Mouse (Mus musculus) gonadal fat pad, adult 2 months (tissue): ENCODE results near the gene Rbm28. TPM values are rescaled to one million over a fixed set of nuclear protein-coding genes. Genes with fewer than 3 reads are reported as not detected.
A peak's percentile ranks its signal among the peaks of the same experiment; 100 is the strongest.

ENCODE experiments used
- DNase-seq: peaks from one replicate; pipeline ENCODE4 v3.0.0-alpha.2; 2012; ENCODE audit warnings: low read depth
- polyA plus RNA-seq: library from polyadenylated mRNA; depleted of rRNA; stranded (reverse); fragments of >200 nt; gene quantifications from 2 replicates; pipeline ENCODE4 v1.2.3, GENCODE M21; 2012; rRNA removed

The Rbm28 gene
- 12.8 and 18.1 TPM in 2 replicates for polyA plus RNA-seq

DNA sequence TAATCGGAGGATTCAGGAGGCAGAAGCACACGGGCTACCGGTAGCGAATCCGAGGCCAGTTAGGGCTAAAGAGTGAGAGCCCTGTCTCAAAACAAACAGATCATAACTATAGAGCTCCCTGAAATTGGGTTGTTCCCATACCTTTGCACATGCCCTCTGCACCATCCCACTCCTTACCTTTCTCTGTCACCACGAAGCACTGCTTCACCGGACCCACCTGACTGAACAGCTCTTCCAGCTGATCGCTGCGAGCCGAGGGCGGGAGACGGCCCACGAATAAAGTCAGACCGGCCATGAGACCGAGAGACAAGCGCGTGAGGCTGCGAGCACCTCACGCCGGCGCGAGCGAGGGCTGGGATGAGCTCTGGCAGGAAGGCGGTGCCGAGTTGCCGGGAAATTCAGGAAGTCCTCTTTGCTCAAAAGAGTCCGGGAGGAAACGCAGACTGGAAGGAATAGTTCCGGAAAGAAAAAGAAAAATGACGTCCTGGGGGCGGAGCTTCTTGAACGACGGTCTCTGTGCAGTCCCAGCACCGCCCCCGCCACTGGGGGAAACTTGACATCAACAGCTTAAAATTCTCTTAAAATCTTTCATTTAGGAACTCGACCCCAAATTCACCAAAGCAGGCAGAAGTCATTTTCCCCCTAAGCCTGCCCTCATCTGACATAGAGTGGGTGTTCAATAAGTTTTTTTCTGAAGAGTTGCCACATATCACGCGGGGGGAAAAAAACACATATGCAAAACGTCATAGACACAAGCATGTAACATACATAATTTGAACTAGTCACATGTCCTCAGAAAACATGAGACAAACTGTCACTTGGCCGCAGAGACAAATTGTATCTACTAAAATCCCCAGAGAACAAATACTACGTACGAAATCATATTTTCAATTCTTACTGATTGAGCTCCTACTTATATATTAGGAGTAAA, at the start of gene Rbm28:
Gene Rbm28, minus strand, starts transcription at position 693 of the 931 bp plus-strand sequence.
- peak; percentile 77 for DNase-seq

DNA sequence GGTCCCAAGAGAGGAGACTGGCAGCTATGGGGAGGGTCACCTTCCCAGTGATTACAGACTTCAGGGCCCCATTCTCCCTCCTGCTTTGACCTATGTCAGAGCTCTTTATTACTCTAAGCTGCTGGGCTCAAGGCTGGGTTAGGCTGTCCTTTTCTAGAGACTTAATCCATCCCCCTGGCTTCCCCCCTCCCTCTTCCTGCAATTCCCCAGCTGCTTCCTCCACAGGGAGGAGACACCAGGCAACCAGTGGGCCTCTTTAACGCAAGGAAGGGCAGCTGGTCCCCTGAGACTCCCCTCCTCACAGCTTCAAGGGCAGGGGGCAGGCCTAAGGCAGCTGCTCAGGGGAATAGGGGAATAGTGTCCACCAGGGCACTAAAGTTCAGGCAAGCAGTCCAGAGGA, 49.4 kb upstream of the Rbm28 start:
- DNase-seq = no peak

DNA sequence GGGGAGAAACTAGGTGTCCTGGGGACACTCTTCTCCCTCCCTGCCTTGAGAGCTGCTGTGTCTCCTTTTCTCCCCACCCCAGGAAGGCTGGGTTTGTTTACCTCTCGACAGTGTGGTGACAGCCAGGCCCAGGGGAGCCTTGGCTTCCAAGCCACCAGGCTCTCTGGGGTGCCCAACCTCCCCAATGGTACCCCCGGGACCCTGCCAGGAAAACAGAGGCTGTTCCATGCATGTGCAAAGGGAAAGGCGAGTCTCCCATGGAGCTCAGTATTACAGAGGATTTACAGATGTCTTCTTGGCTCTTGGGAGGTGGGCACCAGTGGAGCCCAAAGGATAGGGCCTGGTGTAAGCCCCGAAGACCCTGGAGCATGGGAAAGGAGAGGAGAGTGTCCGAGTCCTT, 48.6 kb upstream of the Rbm28 start:
- no peak for DNase-seq

DNA sequence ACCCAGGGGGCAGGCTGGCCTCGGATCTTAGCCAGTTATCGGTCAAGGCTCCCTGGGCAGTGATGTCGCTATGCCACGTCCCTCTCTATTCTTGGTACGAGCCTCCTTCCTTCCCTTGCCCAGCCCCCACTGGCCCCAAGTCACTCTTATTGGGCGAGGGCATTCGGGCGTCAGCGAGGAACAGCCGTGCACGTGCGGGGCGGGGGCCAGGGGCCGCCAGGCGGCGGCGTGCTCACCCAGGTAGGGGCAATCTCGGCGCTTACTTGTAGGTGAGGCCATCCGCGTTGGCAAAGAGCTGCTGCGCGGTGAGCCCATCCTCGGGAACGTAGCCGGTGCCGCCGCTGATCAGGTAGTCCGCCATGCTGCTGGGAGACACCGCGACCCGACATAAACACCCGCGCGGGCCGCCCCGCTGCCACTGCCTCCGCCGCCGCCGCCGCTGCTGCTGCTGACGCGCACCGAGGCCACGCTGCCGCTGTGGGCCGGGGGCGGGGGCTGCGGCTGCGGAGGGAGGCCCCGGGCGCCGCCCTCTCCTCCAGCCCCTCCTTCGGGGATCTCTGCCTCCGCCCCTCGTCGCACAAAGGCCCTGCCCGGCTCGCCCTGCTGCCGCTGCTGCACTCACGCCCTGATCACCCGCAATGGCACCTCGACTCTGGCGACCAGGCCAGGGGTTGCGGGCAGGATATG, 47.1 kb upstream of the Rbm28 start:
- DNase-seq = no peak

DNA sequence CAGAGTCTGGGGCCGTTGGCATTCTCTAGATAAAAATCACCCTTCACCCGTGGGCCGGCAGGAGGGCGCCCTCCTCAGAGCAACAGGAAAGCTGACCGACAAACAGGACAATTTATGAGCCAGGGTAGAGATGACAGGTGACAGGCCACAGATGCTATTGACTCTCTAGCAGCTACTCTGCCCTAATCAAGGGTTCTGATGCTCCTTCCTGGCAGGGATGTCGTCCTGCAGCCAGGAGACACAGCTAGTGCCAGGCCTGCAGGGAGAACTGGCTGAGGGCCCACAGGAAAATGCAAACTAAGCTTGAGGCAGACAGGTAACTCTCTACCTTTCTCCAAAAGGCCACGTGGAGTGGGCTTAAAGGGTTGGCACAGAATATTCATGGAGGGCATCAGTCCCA, 46.3 kb upstream of the Rbm28 start:
- no peak for DNase-seq

DNA sequence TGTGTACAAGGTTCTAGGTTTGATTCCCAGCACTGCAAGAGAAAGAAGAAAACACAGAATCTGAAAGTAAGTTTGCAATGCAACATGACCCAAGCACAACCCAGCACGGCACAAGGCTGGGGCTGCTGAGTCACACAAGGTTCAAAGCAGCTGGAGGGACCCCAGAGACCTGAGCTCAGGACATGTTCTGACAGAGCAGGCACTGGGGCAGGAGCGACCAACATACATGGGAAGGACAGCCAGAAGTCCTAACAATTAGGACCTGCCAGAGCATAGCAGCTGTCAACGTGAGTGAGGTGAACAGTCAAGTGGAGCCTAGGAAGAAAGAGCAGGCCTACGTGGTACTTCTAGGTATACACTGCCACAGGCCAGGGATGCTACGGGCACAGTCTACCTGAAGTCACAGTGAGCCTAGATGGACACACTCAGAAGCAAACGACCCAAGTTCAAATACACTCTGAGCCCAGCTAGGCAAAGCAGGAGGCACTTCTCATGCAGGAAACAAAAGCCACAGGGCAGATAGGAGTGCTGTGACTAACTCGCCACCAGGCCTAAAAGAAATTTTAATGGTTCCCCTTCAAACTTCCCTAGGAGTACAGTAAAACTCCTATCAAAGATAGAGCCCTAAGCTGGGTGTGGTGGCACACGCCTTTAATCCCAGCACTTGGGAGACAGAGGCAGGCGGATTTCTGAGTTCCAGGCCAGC, 45.6 kb upstream of the Rbm28 start:
- no peak for DNase-seq

DNA sequence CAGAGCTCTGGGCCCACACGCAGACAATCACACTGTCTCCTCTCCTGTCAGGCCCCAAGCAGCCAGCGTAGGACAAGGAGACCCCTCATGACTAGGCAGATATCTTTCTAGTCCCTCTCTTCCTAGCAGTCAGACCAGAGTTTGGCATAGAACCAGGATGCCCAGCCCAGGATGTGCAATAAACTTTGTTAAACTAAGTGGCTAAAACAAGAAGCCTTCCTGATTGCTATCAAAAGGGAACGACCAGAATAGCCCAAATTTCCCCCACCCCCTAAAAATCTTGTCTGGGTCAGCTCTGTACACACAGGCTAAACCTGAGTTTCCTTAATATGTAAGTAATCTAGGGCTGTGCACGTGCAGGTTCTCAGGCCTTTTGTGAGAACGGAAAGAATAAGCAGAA, 43.4 kb upstream of the Rbm28 start:
- DNase-seq = no peak

DNA sequence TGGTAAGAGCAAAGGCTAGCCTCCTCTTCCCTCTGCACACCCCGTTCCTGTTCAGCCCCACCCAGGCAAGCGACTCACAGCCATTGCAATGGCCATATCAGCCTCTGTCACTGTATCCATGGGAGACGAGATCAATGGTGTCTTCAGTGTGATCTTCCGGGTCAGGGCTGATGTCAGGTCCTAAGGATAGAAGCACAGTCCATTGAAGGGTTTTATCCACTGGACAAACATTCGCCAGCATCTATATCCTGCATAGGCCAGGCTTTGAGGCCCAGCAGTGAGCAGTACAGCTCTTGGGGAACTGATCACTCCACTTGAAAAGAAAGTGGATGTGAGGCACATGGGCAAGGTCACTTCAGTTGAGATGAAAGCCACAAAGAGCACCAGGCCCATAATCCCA, 42.2 kb upstream of the Rbm28 start:
- no peak for DNase-seq

DNA sequence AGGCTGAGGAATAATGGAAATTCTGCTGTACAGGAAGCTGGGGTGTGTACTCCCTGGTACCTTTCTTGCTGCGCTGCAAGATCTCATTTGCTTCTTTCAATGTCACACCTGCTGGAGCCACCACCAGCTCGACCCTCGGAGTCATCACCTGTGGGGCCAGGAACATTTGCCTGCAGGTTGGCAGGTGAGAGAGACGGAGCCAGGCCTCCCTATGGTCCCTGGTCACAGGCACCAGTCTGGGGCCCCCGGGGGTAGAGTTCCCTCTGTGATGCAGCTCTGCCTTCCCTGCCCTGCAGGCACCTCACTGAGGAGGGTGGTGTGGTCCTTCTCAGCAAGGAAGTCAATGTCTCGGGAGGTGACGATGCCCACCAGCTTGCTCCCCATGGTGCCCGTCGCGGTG, 41.2 kb upstream of the Rbm28 start:
- DNase-seq = no peak

DNA sequence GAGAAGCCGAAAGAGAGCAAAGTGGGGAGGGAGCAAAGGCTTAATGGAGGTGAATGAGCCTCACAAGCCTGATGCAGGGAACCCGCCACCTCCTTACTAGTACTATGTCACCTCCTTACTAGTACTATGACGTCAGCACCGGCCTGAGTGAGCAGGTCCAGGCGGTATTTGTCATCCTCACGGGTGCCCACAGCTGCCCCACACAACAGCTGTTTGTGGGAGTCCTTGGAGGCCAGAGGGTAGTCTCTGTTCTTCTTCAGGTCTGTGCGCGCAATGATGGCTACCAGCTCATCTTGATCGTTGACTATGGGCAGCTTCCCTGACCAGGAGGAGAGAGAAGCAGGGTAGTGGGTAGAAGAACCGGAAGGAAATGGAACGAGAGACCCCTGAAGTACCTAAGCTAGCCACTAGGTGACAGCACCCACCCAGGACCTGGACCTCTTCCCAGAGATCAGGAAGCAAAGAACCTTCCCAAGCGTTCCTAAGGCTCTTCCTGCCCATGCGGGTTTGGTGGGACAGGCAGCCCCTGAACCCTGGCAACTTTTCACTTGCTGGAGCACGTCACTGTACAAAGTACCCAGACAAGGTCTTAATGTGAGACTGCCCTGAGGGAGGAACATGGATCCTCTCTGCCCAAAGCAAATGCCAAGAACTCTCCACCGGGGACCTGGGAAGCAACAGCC, 40.3 kb upstream of the Rbm28 start:
- no peak for DNase-seq

DNA sequence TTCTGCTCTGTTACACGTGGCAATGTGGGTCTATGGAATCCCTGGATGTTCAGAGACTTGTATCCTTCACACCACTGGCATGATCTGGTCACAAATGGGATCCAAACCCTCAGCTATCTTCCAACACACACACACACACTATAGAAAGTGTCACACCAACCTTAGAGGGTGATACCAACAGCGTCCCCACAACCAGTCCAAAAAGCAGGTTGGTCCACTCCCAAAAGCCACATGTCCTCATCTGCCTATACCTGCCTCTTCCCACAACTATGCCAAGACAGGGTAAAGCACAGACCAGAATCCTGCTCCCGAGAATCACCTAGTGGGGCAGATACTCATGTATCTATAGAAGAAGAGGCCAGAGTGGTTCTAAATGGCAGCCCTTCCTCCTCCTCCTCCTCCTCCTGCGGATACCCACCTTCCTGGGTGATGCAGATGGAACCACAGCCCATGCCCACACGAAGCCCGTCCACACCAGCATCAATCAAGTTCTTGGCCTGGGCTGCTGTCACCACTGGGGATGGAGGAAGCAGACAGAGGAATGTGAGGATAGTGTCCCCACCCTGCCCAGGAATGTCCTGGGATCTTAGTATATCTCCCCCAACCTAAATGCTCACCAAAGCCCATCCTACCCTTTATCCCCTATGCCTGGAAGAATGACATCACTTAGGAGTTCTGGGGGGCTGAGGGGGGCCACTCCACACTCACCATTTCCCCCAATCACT, 39.2 kb upstream of the Rbm28 start:
- no peak for DNase-seq

DNA sequence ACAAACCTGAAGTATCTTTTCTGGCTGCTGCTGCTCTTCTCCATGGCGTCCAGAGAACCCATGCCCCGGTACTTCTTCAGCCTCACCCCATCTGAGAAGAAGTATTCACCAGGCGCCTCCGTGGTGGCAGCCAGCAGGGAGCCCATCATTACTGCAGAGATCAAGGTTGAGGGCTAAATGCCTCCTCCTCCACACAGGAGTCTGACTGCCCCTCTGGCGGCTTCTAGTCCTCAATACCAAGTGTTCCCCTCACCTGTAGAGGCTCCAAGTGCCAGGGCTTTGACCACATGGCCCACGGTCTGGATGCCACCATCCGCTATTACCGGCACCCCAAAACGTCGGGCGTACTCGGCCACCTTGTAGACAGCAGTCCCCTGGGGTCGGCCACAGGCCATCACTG, 38.3 kb upstream of the Rbm28 start:
- DNase-seq = no peak

DNA sequence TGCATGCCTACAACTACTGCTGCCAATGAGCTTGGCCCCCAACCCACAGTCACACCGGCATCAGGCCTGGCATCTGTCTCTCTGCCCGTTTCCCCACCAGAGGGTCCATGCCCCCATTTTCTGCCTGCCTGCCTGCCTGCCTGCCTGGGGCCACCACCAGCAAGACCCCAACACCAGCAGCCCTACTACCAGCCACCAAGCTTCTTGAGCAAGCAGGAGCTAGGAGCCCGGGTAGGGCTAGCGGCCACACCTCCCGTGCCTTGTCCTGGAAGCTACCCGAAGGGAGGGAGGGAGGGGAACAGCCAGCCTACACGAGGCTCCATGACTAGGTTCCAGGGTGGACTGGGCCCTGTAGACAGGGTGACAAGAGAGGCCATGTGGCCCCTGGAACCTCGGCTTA, 37.2 kb upstream of the Rbm28 start:
- no peak for DNase-seq

DNA sequence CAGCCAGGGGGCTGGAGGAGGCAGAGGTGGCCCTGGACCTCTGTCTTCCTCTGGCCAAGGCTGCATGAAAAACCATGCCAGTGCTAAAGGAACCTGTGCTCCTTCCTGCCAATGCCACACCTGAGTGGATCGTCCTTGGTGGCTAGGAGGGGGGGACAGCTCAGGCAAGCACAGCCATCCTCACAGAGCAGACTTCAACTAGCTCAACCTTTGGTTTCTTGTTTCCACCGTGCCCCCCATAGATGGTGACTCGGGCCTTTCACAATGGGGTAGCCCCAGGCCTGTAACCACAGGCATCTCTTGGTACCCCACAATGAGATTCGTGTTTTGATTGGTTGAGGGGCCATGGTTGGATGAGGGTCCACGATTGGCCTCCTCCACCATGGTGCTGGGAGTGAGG, 36.5 kb upstream of the Rbm28 start:
- no peak for DNase-seq

DNA sequence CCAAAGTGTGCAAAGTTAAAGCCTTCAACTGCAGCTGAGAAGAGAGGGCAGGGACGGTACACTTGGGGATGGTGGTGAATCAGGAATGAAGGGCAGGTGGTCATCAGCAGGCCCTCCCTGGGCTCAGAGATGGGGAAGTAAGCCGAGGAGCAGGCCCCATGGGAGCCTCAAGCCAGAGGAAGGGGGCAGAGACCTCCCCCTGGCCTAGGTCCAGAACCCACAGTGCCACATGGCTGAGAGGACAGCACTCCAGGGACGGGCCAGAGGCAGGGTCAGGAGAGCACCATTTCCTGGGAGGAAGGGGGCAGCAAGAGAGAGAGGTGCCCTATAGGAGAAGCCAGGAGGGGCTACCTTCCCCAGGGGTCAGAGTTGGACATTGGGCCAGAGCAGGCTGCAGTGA, 35.7 kb upstream of the Rbm28 start:
- DNase-seq = no peak

DNA sequence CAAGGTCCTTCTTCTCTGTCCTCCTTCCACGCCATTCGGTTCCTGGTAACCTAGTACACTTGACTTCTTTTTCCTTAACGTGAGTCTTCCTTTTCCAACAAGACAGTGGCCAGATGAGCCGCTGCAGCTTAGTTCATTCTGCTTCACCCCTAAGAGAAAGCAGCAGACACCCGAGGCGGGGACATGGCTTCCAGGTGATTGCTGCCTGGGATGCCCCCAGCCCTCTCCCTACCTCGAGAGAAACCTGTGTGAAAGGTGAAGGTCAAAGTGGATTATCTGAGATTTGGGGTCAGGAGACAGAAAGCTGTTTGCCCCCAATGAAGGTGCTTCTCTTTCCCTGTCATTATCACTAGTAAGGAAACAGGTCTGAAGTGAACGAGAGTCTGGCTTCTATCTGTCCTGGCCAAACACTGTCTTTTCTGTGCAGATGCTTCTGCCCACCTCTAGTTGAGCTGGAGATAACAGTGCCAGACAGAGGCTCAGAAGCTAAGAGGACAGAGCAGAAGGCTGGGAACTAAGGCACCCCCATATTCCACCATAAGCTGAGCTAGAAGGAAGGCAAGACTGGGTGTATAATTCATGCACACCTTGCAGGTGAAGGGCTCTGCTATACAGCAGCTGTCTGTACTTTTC, 34.5 kb upstream of the Rbm28 start:
- DNase-seq = no peak

DNA sequence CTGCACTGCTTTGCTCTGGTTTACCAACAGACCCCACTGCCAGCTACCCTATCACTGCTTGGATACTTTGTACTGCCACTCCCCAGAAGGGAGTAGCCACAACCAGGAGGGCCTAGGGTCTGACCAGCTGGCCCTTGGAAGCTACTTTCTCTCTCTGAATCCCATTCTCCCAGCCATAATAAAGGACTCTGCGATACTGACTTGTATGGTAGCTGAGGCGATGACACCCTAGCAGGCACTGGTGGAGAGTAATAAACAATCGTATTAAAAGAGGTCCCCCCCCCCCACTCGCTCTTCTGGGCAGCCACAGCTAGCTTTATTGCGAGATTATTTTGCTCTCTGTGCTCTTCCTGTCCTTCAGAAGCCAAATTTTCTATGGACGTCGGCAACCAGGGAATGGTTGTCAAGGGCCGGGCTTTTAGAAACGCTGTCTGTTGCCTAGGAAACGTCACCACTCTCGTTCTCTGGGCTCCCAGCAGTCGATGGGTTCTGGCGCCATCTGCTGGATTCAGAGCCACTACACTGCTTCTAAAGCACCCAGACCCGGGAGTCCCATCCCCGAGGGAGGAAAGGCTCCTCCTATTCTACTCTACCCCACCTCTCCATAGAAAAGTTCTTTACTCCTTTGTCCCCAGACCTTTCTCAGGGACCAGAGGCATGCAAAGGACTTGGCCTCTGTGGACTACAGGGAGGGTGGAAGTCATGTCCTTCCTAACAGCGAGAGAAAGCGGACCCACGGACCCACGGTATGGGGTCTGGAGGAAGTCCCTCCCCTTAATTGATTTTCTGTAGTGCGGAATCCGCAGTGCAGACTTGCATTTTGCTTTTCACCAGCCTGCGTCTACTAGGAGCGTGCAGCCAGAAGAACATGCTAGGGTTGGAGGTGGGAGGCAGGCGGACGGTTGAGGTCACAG, 33.8 kb upstream of the Rbm28 start:
- DNase-seq = no peak

DNA sequence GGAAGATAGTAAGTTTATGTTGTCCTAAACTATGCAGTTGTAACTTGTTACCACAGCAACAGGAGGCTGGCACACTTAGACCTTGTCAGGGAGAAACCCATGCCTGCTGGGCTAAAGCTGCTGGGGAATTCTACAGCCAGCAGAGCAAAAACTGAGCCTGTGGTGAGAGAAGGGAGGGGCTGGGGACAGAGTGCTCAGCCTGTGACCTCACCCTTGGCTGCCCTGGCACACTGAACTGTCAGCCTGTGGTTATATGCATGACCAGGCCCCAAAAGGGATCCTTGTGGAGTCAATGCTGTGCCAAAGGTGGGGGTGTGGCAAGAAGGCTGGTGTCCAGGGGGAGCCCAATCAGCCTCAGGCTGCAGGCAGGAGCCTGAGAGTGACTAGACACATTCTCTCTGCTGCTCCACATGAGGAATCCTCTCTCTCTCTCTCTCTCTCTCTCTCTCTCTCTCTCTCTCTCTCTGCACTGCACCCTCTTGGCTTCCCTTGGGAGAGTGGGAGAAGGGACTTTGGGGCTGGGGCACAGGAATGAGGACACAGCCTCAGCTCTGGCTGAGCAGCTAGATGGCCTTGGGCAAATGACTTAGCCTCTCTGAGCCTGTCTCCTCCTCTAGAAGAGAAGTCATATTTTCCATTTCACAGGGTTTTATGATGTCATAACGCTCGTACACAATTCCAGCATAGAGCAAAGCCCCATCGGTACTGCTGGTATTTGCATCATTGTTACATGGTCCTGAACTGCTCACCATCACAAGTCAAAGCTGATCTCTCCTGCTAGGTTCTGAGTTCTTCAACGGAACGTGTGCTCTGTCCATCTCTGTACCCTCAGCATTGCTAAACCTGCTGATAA, 31.3 kb upstream of the Rbm28 start:
- DNase-seq = no peak

DNA sequence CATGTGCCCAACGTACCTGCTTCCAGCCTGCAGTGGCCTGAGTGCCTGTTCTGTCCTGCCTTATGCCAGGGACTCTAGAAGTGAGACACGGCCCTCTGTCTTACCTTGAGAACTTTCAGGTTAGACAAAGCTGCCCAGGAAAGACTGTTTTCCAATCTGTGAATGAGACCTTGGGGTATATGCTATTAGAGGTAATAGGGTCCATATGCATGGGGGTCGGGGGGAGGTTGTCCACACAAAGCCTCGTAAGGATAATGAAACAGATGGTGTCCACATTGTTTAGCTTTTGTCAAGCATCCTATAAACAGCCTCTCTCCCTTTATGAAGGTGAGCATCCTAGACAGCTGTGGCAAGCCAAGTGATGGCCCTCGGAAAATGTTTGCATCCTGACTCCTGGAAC, 30.3 kb upstream of the Rbm28 start:
- no peak for DNase-seq
